Mouse (Mus musculus): Measurements from ENCODE around the gene Ttll11.

The Ttll11 gene

DNA sequence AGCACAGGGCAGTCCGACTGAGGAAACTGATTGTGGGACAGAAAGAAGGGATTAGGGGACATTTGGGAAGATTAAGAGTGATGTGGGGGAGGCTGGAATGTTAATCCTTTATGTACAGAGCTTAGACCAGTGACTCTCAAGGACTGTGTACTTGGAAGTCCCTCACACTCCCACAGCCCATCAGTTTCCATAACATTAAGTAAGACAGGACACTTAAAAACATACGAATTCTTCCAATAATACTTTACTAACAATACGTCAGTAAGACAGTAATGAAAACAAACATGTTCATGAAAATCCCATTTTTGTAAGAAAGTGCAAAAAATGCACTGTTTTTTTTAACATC lies 127.6 kb downstream of the Ttll11 start:
- DNase-seq (ENCODE audit: low read depth): no peak

GRCm38 (mm10) chr2:35851420-35852163 lies 128.1 kb downstream of the Ttll11 start:
- no peak for DNase-seq (ENCODE audit: low read depth)

DNA sequence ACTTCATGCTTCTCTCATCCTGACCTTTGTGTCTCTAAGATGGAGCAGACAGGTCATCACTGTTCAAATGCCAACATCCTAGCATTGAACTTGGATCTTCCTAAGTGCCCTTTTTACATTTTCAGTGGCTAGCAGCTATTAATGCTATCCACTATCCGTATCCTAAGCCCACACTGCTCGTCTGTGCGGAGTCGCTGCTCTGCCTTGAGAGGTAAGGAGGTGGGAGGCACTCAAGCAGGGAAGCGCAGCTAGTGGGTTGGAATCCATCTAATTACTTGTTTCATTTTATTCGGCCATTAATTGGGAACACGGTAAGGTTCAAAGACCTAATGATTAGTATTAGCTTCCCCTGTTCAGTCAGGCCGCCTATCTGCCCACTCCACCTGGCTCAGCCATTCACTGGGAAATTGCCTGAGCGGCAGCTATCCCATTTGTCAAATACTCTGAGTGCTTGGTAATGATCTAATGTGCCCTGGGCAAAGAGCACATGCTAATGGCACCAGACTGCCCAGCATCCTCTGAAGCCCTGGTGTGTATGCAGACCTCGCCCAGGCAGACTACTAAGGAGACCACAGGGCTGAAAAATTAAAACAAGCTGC lies 130.0 kb downstream of the Ttll11 start:
- no peak for DNase-seq (ENCODE audit: low read depth)

DNA sequence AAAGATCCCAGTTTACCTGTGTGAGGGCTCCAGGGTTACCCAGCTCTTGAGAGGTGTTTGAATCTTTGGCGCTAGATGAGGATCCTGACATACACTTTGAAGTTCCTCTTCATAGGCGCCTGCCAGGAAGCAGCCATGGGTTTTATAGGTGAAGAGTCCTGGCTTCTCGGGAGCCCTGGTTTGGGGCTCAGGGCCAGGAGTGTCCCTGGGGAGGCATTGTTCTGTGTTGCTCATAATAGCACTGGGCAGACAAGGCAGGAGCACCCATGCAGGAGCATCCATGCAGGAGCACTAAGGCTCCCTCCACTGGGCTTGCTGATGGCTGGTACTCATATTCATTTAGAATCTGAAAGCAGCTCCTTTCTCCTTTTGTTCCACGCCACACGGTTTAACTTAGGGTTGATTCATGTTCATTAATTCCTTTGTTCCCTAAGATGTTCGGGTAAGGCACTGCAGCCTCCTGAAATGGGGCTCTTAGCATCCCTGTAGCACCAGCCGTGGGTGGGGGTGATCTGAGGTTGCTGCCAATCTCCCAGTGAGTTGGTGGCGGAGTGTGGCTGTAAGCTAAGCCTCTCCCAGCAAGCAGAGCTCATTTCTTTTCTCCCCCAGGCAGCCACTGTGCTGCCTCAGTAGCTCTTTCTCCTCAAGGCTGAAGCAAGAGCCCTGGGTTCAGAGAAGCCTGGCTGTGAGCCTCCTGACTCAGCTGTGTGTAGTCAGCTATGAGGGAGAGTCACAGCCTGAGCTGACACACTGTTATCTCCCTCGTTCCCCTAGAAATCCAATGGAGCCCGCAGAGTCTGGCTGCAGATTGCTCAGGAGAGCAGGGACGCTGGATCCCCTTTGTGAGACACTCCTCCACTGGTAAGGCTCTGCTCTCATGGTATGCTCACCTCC lies 133.9 kb downstream of the Ttll11 start:
- DNase-seq (ENCODE audit: low read depth): no peak

GRCm38 (mm10) chr2:35843896-35844690 lies 135.6 kb downstream of the Ttll11 start:
- no peak for DNase-seq (ENCODE audit: low read depth)

GRCm38 (mm10) chr2:35842780-35843474 lies 136.8 kb downstream of the Ttll11 start:
- no peak for DNase-seq (ENCODE audit: low read depth)

GRCm38 (mm10) chr2:35841841-35842420 lies 137.8 kb downstream of the Ttll11 start:
- DNase-seq (ENCODE audit: low read depth): no peak

DNA sequence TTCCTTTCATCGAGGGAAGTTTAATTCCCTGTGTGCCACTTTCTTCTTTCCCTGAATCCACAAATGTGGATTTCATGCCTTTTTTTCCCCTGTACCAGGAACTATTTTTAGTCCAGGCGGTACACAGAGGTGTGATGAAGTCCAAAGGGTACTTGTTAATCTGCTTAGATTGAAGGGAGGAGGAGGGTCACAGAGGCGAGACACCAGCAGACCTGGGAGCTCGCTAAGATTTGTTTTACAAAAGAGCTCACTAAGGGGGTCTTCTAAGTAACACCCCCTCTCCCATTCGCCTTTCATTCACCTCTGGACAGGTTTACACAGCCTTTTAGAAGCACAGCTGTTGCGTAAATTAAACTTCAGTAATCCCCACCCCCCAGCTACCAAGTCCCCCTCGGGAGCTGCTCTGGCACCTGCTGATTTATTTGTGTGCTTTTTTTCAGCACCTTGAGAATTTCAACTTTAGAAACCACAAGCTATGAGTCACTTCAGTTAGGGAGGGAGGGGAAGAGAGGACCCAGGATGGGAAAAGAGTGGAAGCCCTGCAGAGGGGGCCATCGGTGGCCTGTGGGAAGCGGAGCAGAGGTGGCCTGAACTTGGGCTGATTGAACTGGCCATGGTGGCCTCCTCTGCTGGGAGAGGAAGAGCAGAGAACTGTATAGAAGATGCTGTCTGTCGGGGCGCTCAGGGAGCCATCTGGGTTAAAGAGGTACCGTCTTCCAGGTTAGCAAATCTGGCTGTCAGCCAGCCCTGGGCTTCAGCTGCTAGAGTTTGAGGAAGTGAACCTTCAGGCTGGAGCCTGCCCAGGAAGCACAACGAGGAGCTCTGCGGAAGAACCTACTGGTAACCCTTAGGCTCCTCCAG lies 138.5 kb downstream of the Ttll11 start:
- DNase-seq (ENCODE audit: low read depth): no peak

DNA sequence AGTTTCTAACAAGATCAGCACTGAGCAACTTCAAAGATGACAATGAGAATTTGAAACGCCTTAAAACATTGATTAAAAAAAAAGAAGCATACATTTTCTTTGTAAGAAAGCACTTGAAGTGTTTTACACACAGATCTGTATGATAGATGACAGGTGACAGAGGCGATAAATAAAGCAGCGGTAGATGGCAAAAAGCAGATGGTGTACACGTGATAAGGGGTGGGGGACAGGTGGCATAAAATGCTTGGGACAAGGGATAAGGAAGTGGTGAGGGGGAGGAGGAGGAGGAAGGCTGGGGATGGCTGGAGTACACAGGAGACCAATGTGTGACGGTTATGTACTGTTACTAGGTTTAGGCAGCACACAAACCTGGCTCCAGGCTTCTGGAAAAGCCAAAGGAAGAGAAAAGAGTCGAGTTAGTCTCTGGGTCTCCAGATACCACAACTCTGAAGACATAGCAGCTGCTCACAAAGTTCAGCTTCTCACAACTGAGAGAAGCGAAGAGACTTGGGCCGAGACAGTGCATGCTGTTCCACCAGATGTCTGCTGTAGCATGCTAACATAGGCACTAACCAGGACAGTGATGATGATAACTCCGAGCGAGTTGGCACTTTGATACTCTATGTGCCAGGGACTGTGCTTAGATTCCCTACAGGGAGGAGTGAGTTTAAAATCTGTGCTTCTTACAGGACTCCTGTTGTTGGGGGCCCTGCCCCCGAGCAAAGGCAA lies 140.8 kb downstream of the Ttll11 start:
- no peak for DNase-seq (ENCODE audit: low read depth)

- DNase-seq (ENCODE audit: low read depth): no peak
Observed at GRCm38 (mm10) chr2:35834198-35834913, 145.4 kb downstream of the Ttll11 start.

DNA sequence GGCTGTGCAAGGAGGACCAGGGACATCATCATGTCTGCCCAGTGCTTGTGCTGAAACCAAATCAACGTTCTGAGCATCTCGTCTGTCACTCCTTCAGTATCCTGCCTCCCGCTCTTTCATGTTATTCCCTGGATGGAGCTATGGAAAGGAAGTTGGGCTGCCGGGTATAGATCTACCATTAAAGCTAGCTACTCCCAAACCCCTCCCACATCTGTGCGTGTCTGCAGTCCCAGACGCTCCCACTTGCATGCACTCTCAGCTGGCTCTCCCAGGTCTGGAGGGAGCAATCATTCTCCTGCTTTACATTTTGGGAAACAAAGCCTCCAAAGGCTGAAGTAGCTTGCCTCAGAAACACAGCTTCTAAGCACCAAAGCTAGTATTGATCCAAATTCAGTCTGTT lies 146.2 kb downstream of the Ttll11 start:
- no peak for DNase-seq (ENCODE audit: low read depth)

DNA sequence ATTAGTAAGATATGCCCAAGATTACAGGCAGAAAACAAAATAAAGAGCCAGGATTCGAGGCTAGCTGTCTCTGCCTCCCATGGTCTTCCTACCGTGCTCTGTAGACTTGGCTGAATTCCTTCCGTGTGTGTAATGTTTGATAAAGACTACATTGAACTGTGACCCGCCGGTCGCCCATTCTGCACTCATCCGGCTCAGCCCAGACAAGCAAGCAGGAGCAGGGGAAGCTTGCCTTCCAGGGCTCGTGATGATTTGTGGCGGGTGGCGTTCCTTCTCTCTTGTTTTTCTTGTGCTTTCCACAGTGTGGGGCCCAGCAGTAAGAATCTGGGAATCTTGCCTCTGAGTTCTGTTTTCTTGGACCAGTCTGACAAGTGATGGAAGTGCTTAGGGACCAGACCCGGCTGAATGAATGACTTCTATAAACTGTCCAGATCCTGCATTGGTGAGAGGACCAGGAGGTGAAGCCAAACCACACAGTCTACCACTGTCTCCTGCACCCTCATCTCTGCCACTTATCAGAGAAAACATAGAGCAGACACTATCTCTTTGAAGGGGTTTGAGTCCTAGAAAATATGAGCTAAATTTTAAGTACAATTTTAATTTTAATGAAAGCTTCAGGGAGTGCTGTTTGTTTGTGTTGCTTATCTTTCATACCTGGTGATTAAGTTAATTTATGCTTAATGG lies 146.8 kb downstream of the Ttll11 start:
- DNase-seq (ENCODE audit: low read depth): no peak

- no peak for DNase-seq (ENCODE audit: low read depth)
Observed at GRCm38 (mm10) chr2:35831904-35832581, 147.7 kb downstream of the Ttll11 start.

DNA sequence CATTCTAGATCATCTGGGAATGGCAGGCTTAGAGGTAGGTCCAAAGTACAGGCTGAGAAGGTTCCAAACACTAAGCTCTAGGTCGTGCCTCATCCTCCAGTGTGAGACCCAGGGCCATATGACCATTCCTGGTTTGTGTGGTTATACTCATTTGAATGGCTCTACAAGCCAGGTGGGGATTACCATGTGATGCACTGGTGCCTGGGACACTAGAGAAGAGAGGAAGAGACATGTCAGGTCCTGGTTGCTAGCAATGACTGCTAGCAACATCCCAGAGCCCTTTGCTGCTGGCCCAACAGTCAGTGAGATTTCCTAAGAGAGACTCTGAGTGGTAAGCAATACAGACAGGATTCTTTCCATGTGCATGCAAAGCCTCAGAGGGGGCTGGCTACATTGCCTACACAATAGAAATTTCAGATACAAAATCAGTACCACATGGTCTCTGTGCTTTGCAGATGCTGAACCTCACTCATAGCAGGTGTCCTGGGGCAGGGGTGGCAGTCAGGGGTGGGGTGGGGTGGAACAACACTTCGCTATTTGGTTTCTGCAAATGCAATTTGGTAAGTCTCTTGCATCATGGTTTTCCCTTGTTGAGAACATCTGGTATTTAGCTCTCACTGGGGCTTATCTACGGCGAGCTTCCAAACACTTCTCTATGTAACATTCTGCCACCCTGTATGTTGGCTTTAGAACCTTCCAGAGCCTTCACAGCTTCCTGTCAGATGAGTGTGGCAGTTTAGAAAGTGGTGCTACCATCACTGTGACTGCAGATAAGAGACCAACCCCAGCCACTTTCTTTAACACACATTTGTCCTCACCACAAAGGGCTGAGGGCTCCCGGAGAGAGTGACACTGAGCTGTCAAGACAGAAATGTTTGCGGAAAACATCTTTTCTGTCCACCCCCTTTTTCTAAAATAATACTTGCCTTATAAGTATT lies 148.5 kb downstream of the Ttll11 start:
- no peak for DNase-seq (ENCODE audit: low read depth)

DNA sequence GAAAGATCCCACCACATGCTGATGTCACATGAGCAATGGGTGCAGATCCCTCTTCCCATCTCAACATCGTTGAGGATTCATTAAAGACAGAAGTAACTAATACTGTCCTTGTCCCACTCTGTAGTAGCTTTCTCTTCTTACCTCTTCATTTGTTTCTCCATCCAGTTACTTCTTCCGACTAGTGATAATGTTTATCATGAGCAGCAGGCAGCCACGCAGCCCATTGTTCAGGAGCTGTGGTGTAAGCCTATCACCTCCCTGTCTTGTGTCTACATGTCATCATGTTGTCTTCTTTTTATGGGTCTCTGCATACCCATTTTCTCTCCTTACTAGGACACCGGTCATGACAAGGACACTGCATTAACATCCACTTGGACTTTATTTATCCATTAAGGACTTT lies 150.6 kb downstream of the Ttll11 start:
- DNase-seq (ENCODE audit: low read depth): no peak

DNA sequence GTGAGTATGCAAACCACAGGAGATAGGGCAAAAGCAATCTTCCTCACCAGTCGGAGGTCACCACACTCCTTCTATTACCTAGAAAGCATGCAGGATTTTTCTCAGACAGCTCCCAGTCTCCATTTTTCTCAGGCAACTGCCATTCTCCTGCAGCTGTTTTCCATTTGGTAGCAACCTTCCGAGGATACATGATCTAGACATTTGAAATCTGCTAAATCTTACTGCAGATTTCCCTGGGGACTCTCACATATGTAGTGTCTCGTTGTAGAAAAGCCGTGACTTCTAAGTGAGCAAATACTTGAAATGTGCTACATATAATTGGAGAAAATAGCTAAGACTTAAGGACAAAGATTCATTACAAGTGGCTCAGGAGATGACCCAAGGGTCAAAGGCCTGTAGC lies 151.8 kb downstream of the Ttll11 start:
- DNase-seq (ENCODE audit: low read depth): no peak

DNA sequence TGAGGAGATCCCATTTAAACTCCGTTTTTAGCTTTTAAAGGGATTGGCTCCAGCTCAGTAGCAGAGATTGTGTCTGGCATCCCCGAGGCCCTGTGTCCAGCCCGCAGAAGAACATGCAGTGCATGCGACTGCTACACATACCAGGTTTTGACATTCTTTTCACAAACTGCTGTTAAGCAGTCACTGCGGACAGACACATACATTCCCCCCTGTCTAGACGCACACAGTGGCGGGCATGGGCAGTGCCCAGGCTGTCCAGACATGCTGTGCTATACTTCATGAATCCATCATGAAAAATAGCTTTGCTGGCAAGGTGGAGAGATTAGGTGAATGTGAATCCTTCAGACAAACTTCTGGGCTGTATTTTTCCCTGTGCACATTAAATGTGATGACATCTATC lies 154.6 kb downstream of the Ttll11 start:
- DNase-seq (ENCODE audit: low read depth): no peak

Data from induced T-regulatory cell, adult 2 months (primary cell).